Mouse (Mus musculus) forebrain, embryonic 15.5 days (tissue): ENCODE data around the gene Tsr3. TPM values are rescaled to one million over a fixed set of nuclear protein-coding genes. Genes with fewer than 3 reads are reported as not detected.

Experiments
- ATAC-seq: fragments of 200-750 bp; cut with Nextera tagmentation; replicated peaks from 2 replicates; pipeline ENCODE4 v1.8.0; 2017; ENCODE audit warnings: mild to moderate bottlenecking, moderate TSS enrichment, moderate library complexity
- H3K27ac ChIP-seq: fragments of 300-500 bp; sonication (generic); replicated peaks from 2 replicates; pipeline ENCODE4 v1.5.1; 2015; ENCODE audit warnings: mild to moderate bottlenecking, inconsistent platforms
- H3K27me3 ChIP-seq: fragments of 300-500 bp; sonication (generic); 2 replicates; pipeline ENCODE4 v1.6.1; 2015; ENCODE audit warnings: inconsistent platforms
- H3K36me3 ChIP-seq: fragments of 300-500 bp; sonication (generic); 2 replicates; pipeline ENCODE4 v1.6.1; 2015; ENCODE audit warnings: mild to moderate bottlenecking, inconsistent platforms
- H3K4me1 ChIP-seq: fragments of 300-500 bp; sonication (generic); 2 replicates; pipeline ENCODE4 v1.6.1; 2015; ENCODE audit warnings: inconsistent platforms
- H3K4me2 ChIP-seq: fragments of 300-500 bp; sonication (generic); replicated peaks from 2 replicates; pipeline ENCODE4 v1.6.1; 2015; ENCODE audit warnings: mild to moderate bottlenecking, inconsistent platforms
- H3K4me3 ChIP-seq: fragments of 300-500 bp; sonication (generic); 2 replicates; pipeline ENCODE4 v1.5.1; 2015; ENCODE audit warnings: mild to moderate bottlenecking, inconsistent platforms
- H3K9ac ChIP-seq: fragments of 300-500 bp; sonication (generic); replicated peaks from 2 replicates; pipeline ENCODE4 v1.6.1; 2015; ENCODE audit warnings: mild to moderate bottlenecking, inconsistent platforms
- H3K9me3 ChIP-seq: fragments of 300-500 bp; sonication (generic); 2 replicates; pipeline ENCODE4 v1.6.1; 2016; ENCODE audit warnings: inconsistent platforms
- WGBS: fragments of 180-500 bp; shearing (Covaris S2); methylation state at CpG from one replicate; pipeline ENCODE4 v1.1.7; 2015; ENCODE audit warnings: mixed read lengths; 5-methylcytosine and 5-hydroxymethylcytosine counted together
- microRNA-seq: library from miRNA; unstranded; fragments of <30 nt; microRNA quantifications from one replicate; pipeline ENCODE4, GENCODE M21; 2016
- polyA plus RNA-seq: library from polyadenylated mRNA; unstranded; fragments of >200 nt; fragmentation: Nextera tagmentation; extraction: Ambion mirVana; gene quantifications from 2 replicates; pipeline ENCODE4 v1.2.1, GENCODE M21; 2015

The Tsr3 gene
- polyA plus RNA-seq, 1 experiment from 2014 or later: 66.2 TPM

- no peak for ATAC-seq
- H3K4me3 ChIP-seq: peak within 1 kb of the TSS; percentile 69
- no peaks in the 10 kb centered on the region for H3K27me3 ChIP-seq
- H3K36me3 ChIP-seq: 0 out of 2 replicates have a peak, but pooled peaks cover 5% of the 10 kb centered on the region
- H3K4me1 ChIP-seq: peaks cover 30% of the 10 kb centered on the region
- H3K9me3 ChIP-seq: no peaks in the 10 kb centered on the region
- H3K9ac ChIP-seq: peak within 1 kb of the TSS; percentile 88
- H3K4me2 ChIP-seq: peak within 1 kb of the TSS; percentile 39
- WGBS: 83% methylated on average over 9 of the region's 9 CpGs
- peak within 1 kb of the TSS; percentile 98 for H3K27ac ChIP-seq
Measured at GRCm38 (mm10) chr17:25274571-25275346, 34.8 kb downstream of the Tsr3 start, which contains the start of gene Ube2i. Gene Ube2i, minus strand, starts transcription at chr17:25274622.

GRCm38 (mm10) chr17:25275833-25276232 lies 35.9 kb downstream of the Tsr3 start:
- no peaks in the 10 kb centered on the region for H3K36me3 ChIP-seq
- H3K9me3 ChIP-seq: no peaks in the 10 kb centered on the region
- H3K4me3 ChIP-seq: no peak overlapping the region
- no peak overlapping the region for H3K9ac ChIP-seq
- H3K27ac ChIP-seq: no peak overlapping the region
- 98% methylated on average over 3 of the region's 3 CpGs for WGBS
- H3K4me1 ChIP-seq: peaks cover 21% of the 10 kb centered on the region
- ATAC-seq: no peak
- no peak overlapping the region for H3K4me2 ChIP-seq
- H3K27me3 ChIP-seq: no peaks in the 10 kb centered on the region

GRCm38 (mm10) chr17:25282133-25282532 lies 42.2 kb downstream of the Tsr3 start:
- H3K27ac ChIP-seq: no peak overlapping the region
- H3K4me2 ChIP-seq: no peak overlapping the region
- 54% methylated on average over 11 of the region's 11 CpGs for WGBS
- H3K9ac ChIP-seq: no peak overlapping the region
- ATAC-seq: no peak
- no peaks in the 10 kb centered on the region for H3K9me3 ChIP-seq
- no peaks in the 10 kb centered on the region for H3K4me1 ChIP-seq
- no peak overlapping the region for H3K4me3 ChIP-seq
- no peaks in the 10 kb centered on the region for H3K36me3 ChIP-seq
- no peaks in the 10 kb centered on the region for H3K27me3 ChIP-seq

- Histone ChIP-seq H3K27me3 (no peaks in the 10 kb centered on the region), H3K36me3 (no peaks in the 10 kb centered on the region), H3K4me3 (no peak overlapping the region), H3K27ac (no peak overlapping the region), H3K4me1 (no peaks in the 10 kb centered on the region), H3K9ac (no peak overlapping the region), H3K9me3 (no peaks in the 10 kb centered on the region), H3K4me2 (no peak overlapping the region)
- no peak for ATAC-seq
- WGBS: 15% methylated on average over 3 of the region's 3 CpGs
Measured at GRCm38 (mm10) chr17:25285033-25285432, 45.1 kb downstream of the Tsr3 start.

- H3K4me2 ChIP-seq: no peak overlapping the region
- no peak overlapping the region for H3K27ac ChIP-seq
- H3K9me3 ChIP-seq: no peaks in the 10 kb centered on the region
- no peak for ATAC-seq
- H3K9ac ChIP-seq: no peak overlapping the region
- no peak overlapping the region for H3K4me3 ChIP-seq
- H3K27me3 ChIP-seq: no peaks in the 10 kb centered on the region
- no peaks in the 10 kb centered on the region for H3K4me1 ChIP-seq
- WGBS: 17% methylated on average over 4 of the region's 4 CpGs
- H3K36me3 ChIP-seq: no peaks in the 10 kb centered on the region
Measured at GRCm38 (mm10) chr17:25288842-25289241, 48.9 kb downstream of the Tsr3 start.

- no peaks in the 10 kb centered on the region for H3K36me3 ChIP-seq
- WGBS: 32% methylated on average over 4 of the region's 4 CpGs
- no peaks in the 10 kb centered on the region for H3K9me3 ChIP-seq
- H3K4me1 ChIP-seq: no peaks in the 10 kb centered on the region
- no peak overlapping the region for H3K4me2 ChIP-seq
- H3K27me3 ChIP-seq: no peaks in the 10 kb centered on the region
- ATAC-seq: no peak
- no peak overlapping the region for H3K4me3 ChIP-seq
- no peak overlapping the region for H3K9ac ChIP-seq
- no peak overlapping the region for H3K27ac ChIP-seq
Measured at GRCm38 (mm10) chr17:25290411-25290810, 50.4 kb downstream of the Tsr3 start.

Small RNA genes lying within 50 kb of the gene (microRNA-seq; reads per million reads assigned to microRNA genes)
- 6.6 reads per million, percentile 21 among the genes with 10 or more reads in this experiment for gene Mir3547

Other genes starting within 250 kb of the Tsr3 start
- 7.6 and 8.5 TPM in 2 replicates for gene Cramp1l, start 224.4 kb upstream of the Tsr3 start, polyA plus RNA-seq
- gene Ift140, start 224.1 kb upstream of the Tsr3 start, polyA plus RNA-seq: 24.0 and 25.4 TPM in 2 replicates
- 10.5 and 11.5 TPM in 2 replicates for gene Tmem204, start 156.6 kb upstream of the Tsr3 start, polyA plus RNA-seq
- 54.6 and 57.2 TPM in 2 replicates for gene Telo2, start 124.2 kb upstream of the Tsr3 start, polyA plus RNA-seq
- not detected in 2 replicates for gene Ptx4, start 119.4 kb upstream of the Tsr3 start, polyA plus RNA-seq
- gene Clcn7, start 106.8 kb upstream of the Tsr3 start, polyA plus RNA-seq: 28.8 and 30.4 TPM in 2 replicates
- gene Ccdc154, start 77.7 kb upstream of the Tsr3 start, polyA plus RNA-seq: not detected in 2 replicates
- not detected in 2 replicates for gene Gm38655, start 64.7 kb upstream of the Tsr3 start, polyA plus RNA-seq
- gene BC003965, start 55.6 kb upstream of the Tsr3 start, polyA plus RNA-seq: 35.7 and 37.8 TPM in 2 replicates
- gene Unkl, start 51.8 kb upstream of the Tsr3 start, polyA plus RNA-seq: 10.6 and 14.2 TPM in 2 replicates
- gene Gnptg, start within 50 bp of the Tsr3 start, polyA plus RNA-seq: 85.5 and 85.7 TPM in 2 replicates
- 7.2 and 10.1 TPM in 2 replicates for gene Baiap3, start 16.2 kb downstream of the Tsr3 start, polyA plus RNA-seq
- 680 and 683 TPM in 2 replicates for gene Ube2i, start 34.5 kb downstream of the Tsr3 start, polyA plus RNA-seq
- gene Prss34, start 58.2 kb downstream of the Tsr3 start, polyA plus RNA-seq: 0.18 TPM in 1 of 2 replicates, not detected in the other
- gene Prss28, start 68.5 kb downstream of the Tsr3 start, polyA plus RNA-seq: not detected in 2 replicates
- not detected in 2 replicates for gene Prss29, start 78.5 kb downstream of the Tsr3 start, polyA plus RNA-seq
- gene Tpsab1, start 105.4 kb downstream of the Tsr3 start, polyA plus RNA-seq: not detected in 2 replicates
- gene Tpsb2, start 126.1 kb downstream of the Tsr3 start, polyA plus RNA-seq: not detected in 2 replicates
- gene Tpsg1, start 129.1 kb downstream of the Tsr3 start, polyA plus RNA-seq: 0.77 and 0.94 TPM in 2 replicates
- 13.8 and 15.8 TPM in 2 replicates for gene Cacna1h, start 193.6 kb downstream of the Tsr3 start, polyA plus RNA-seq
- gene Tekt4, start 214.4 kb downstream of the Tsr3 start, polyA plus RNA-seq: 1.00 and 1.9 TPM in 2 replicates